Mouse (Mus musculus): Measurements from ENCODE around the gene Casz1. TPM values are rescaled to one million over a fixed set of nuclear protein-coding genes. Genes with fewer than 3 reads are reported as not detected.

The Casz1 gene
- polyA plus RNA-seq, 1 experiment from 2014 or later = 6.7 TPM

GRCm38 (mm10) chr4:148781516-148781915 is 22.7 kb upstream of the Casz1 start:
- 60% methylated on average over 7 of the region's 7 CpGs for WGBS
- Histone ChIP-seq H3K9ac (ENCODE audit: low read depth, low read length) (no peak overlapping the region), H3K4me2 (ENCODE audit: low read length) (no peak overlapping the region), H3K9me3 (replicated peaks; ENCODE audit: low read length) (no peaks in the 10 kb centered on the region), H3K27me3 (ENCODE audit: insufficient read depth, low read length) (0 out of 2 replicates have a peak, but pooled peaks cover 5% of the 10 kb centered on the region), H3K4me1 (replicated peaks; ENCODE audit: insufficient read depth, low read length) (no peaks in the 10 kb centered on the region), H3K36me3 (ENCODE audit: insufficient read depth, low read length) (no peaks in the 10 kb centered on the region), H3K4me3 (replicated peaks; ENCODE audit: low read depth, low read length) (no peak overlapping the region), H3K27ac (no peak overlapping the region)
- no peak for TF ChIP-seq CTCF (IDR thresholded peaks at IDR 0.05; ENCODE audit: low read depth)
- DNase-seq (ENCODE audit: low spot score) = no peak
- ATAC-seq (replicated peaks; ENCODE audit: low FRiP score, low read depth) = no peak

- ATAC-seq (replicated peaks; ENCODE audit: low FRiP score, low read depth) (no peak), DNase-seq (ENCODE audit: low spot score) (no peak)
- Histone ChIP-seq H3K9me3 (replicated peaks; ENCODE audit: low read length) (no peaks in the 10 kb centered on the region), H3K4me1 (replicated peaks; ENCODE audit: insufficient read depth, low read length) (no peaks in the 10 kb centered on the region), H3K9ac (ENCODE audit: low read depth, low read length) (no peak overlapping the region), H3K27ac (no peak overlapping the region), H3K27me3 (ENCODE audit: insufficient read depth, low read length) (0 out of 2 replicates have a peak, but pooled peaks cover 9% of the 10 kb centered on the region), H3K4me3 (replicated peaks; ENCODE audit: low read depth, low read length) (no peak overlapping the region), H3K4me2 (ENCODE audit: low read length) (no peak overlapping the region), H3K36me3 (ENCODE audit: insufficient read depth, low read length) (no peaks in the 10 kb centered on the region)
- WGBS = 85% methylated on average over 6 of the region's 6 CpGs
- no peak for TF ChIP-seq CTCF (IDR thresholded peaks at IDR 0.05; ENCODE audit: low read depth)
Observed at GRCm38 (mm10) chr4:148782880-148783279, 21.3 kb upstream of the Casz1 start.

- no peaks in the 10 kb centered on the region for H3K4me1 ChIP-seq (replicated peaks; ENCODE audit: insufficient read depth, low read length)
- H3K9ac ChIP-seq (ENCODE audit: low read depth, low read length) = no peak overlapping the region
- no peak overlapping the region for H3K4me3 ChIP-seq (replicated peaks; ENCODE audit: low read depth, low read length)
- WGBS = 61% methylated on average over 6 of the region's 6 CpGs
- DNase-seq (ENCODE audit: low spot score) = no peak
- no peak for ATAC-seq (replicated peaks; ENCODE audit: low FRiP score, low read depth)
- no peak for TF ChIP-seq CTCF (IDR thresholded peaks at IDR 0.05; ENCODE audit: low read depth)
- no peak overlapping the region for H3K4me2 ChIP-seq (ENCODE audit: low read length)
- H3K9me3 ChIP-seq (replicated peaks; ENCODE audit: low read length) = no peaks in the 10 kb centered on the region
- no peaks in the 10 kb centered on the region for H3K36me3 ChIP-seq (ENCODE audit: insufficient read depth, low read length)
- H3K27me3 ChIP-seq (ENCODE audit: insufficient read depth, low read length) = 0 out of 2 replicates have a peak, but pooled peaks cover 6% of the 10 kb centered on the region
- H3K27ac ChIP-seq = no peak overlapping the region
Observed at GRCm38 (mm10) chr4:148783760-148784159, 20.5 kb upstream of the Casz1 start.

- DNase-seq (ENCODE audit: low spot score) (no peak), ATAC-seq (replicated peaks; ENCODE audit: low FRiP score, low read depth) (no peak)
Observed at GRCm38 (mm10) chr4:148785053-148785567, 19.1 kb upstream of the Casz1 start.

GRCm38 (mm10) chr4:148785995-148786394 is 18.2 kb upstream of the Casz1 start:
- no peak overlapping the region for H3K9ac ChIP-seq (ENCODE audit: low read depth, low read length)
- 0 out of 2 replicates have a peak, but pooled peaks cover 4% of the 10 kb centered on the region for H3K27me3 ChIP-seq (ENCODE audit: insufficient read depth, low read length)
- H3K36me3 ChIP-seq (ENCODE audit: insufficient read depth, low read length) = no peaks in the 10 kb centered on the region
- no peak overlapping the region for H3K4me2 ChIP-seq (ENCODE audit: low read length)
- no peak overlapping the region for H3K27ac ChIP-seq
- H3K4me1 ChIP-seq (replicated peaks; ENCODE audit: insufficient read depth, low read length) = no peaks in the 10 kb centered on the region
- 84% methylated on average over 8 of the region's 8 CpGs for WGBS
- ATAC-seq (replicated peaks; ENCODE audit: low FRiP score, low read depth) = no peak
- TF ChIP-seq CTCF (IDR thresholded peaks at IDR 0.05; ENCODE audit: low read depth) = no peak
- no peaks in the 10 kb centered on the region for H3K9me3 ChIP-seq (replicated peaks; ENCODE audit: low read length)
- no peak for DNase-seq (ENCODE audit: low spot score)
- H3K4me3 ChIP-seq (replicated peaks; ENCODE audit: low read depth, low read length) = no peak overlapping the region

More at GRCm38 (mm10) chr4:148785053-148785567, 19.1 kb upstream of the Casz1 start:
- Histone ChIP-seq H3K27ac (no peak overlapping the region), H3K36me3 (ENCODE audit: insufficient read depth, low read length) (no peaks in the 10 kb centered on the region), H3K4me3 (replicated peaks; ENCODE audit: low read depth, low read length) (no peak overlapping the region), H3K27me3 (ENCODE audit: insufficient read depth, low read length) (0 out of 2 replicates have a peak, but pooled peaks cover 4% of the 10 kb centered on the region), H3K9ac (ENCODE audit: low read depth, low read length) (no peak overlapping the region), H3K4me2 (ENCODE audit: low read length) (no peak overlapping the region), H3K4me1 (replicated peaks; ENCODE audit: insufficient read depth, low read length) (no peaks in the 10 kb centered on the region), H3K9me3 (replicated peaks; ENCODE audit: low read length) (no peaks in the 10 kb centered on the region)
- no peak for TF ChIP-seq CTCF (IDR thresholded peaks at IDR 0.05; ENCODE audit: low read depth)
- 82% methylated on average over 6 of the region's 6 CpGs for WGBS

GRCm38 (mm10) chr4:148790940-148791339 is 13.3 kb upstream of the Casz1 start:
- Histone ChIP-seq H3K27ac (no peak overlapping the region), H3K4me1 (replicated peaks; ENCODE audit: insufficient read depth, low read length) (no peaks in the 10 kb centered on the region; the same call in 1 of the 2 replicates), H3K9me3 (replicated peaks; ENCODE audit: low read length) (no peaks in the 10 kb centered on the region), H3K9ac (ENCODE audit: low read depth, low read length) (no peak overlapping the region), H3K36me3 (ENCODE audit: insufficient read depth, low read length) (no peaks in the 10 kb centered on the region), H3K27me3 (ENCODE audit: insufficient read depth, low read length) (0 out of 2 replicates have a peak, but pooled peaks cover 4% of the 10 kb centered on the region), H3K4me2 (ENCODE audit: low read length) (no peak overlapping the region), H3K4me3 (replicated peaks; ENCODE audit: low read depth, low read length) (no peak overlapping the region)
- no peak for DNase-seq (ENCODE audit: low spot score)
- no peak for ATAC-seq (replicated peaks; ENCODE audit: low FRiP score, low read depth)
- TF ChIP-seq CTCF (IDR thresholded peaks at IDR 0.05; ENCODE audit: low read depth) = no peak
- WGBS = 74% methylated on average over 8 of the region's 8 CpGs

GRCm38 (mm10) chr4:148795038-148795437 is 9.2 kb upstream of the Casz1 start:
- no peak for ATAC-seq (replicated peaks; ENCODE audit: low FRiP score, low read depth)
- Histone ChIP-seq H3K36me3 (ENCODE audit: insufficient read depth, low read length) (no peaks in the 10 kb centered on the region), H3K4me2 (ENCODE audit: low read length) (no peak overlapping the region), H3K27ac (no peak overlapping the region), H3K4me3 (replicated peaks; ENCODE audit: low read depth, low read length) (no peak overlapping the region), H3K9me3 (replicated peaks; ENCODE audit: low read length) (no peaks in the 10 kb centered on the region), H3K9ac (ENCODE audit: low read depth, low read length) (no peak overlapping the region), H3K4me1 (replicated peaks; ENCODE audit: insufficient read depth, low read length) (no peaks in the 10 kb centered on the region; the same call in 1 of the 2 replicates), H3K27me3 (ENCODE audit: insufficient read depth, low read length) (no peaks in the 10 kb centered on the region)
- DNase-seq (ENCODE audit: low spot score) = no peak
- no peak for TF ChIP-seq CTCF (IDR thresholded peaks at IDR 0.05; ENCODE audit: low read depth)
- WGBS = 41% methylated on average over 4 of the region's 4 CpGs

Data from kidney, postnatal 0 days (tissue).